Mouse (Mus musculus) megakaryocyte-erythroid progenitor cell, adult 5-6 weeks (primary cell): ENCODE measurements at regions not wholly inside any gene's neighbourhood (a gene's known extent, or its start where the extent isn't known, plus 50 kb on each side); places are given as distances from the start of the nearest gene placed in this dataset.

ENCODE experiments used
- ATAC-seq: replicated peaks from 2 replicates; pipeline ENCODE4 v1.8.0; 2016; ENCODE audit warnings: mild to moderate bottlenecking, inconsistent platforms; ENCODE audit not compliant: severe bottlenecking, poor library complexity, low FRiP score, low TSS enrichment

GRCm38 (mm10) chr16:78637015-78637414 is 60.5 kb upstream of the D16Ertd472e start:
- peak; percentile 79 for ATAC-seq

GRCm38 (mm10) chr16:78635774-78636173 is 59.3 kb upstream of the D16Ertd472e start:
- ATAC-seq, result no peak

- peak; percentile 88 for ATAC-seq
These were observed 58.7 kb upstream of the D16Ertd472e start for GRCm38 (mm10) chr16:78635257-78635656.

- no peak for ATAC-seq
These were observed 55.3 kb upstream of the D16Ertd472e start for GRCm38 (mm10) chr16:78631797-78632196.

GRCm38 (mm10) chr16:78626803-78627202 is 50.3 kb upstream of the D16Ertd472e start:
- no peak for ATAC-seq
